Mouse (Mus musculus) testis, adult 10 weeks (tissue): Measurements from ENCODE around the gene Cldn20. TPM values are rescaled to one million over a fixed set of nuclear protein-coding genes. Genes with fewer than 3 reads are reported as not detected.

Experiments used
- polyA plus RNA-seq: library from polyadenylated mRNA; stranded (reverse); fragments of 350-450 nt; fragmentation: Illumina TruSeq; extraction: RNeasy Lipid Tissue Mini Kit (QIAGEN cat#74804); gene quantifications from one replicate; pipeline ENCODE4 v1.2.3, GENCODE M21; 2014; ENCODE audit warnings: low read depth, low replicate concordance

Cldn20 gene
- not detected for polyA plus RNA-seq

DNA sequence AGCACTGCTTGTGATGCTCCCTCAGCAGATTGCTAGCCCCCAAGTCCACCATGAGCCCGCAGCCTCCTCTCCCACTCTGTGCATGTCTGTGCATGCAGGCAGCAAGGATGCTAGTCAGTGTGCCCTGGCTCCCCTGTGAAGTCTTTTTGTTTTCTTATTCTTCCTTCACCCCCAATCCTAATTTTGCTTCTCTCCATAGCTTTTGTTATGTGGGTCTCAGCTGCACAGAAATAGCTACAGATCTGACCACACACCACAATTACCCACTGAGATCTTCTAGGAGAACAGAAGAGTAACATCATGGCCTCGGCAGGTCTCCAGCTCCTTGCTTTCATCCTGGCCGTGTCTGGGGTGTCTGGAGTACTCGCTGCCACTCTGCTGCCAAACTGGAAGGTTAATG lies at the start of gene Cldn20:
Cldn20 (plus strand) TSS at position 301 of the 400 bp plus-strand sequence.

DNA sequence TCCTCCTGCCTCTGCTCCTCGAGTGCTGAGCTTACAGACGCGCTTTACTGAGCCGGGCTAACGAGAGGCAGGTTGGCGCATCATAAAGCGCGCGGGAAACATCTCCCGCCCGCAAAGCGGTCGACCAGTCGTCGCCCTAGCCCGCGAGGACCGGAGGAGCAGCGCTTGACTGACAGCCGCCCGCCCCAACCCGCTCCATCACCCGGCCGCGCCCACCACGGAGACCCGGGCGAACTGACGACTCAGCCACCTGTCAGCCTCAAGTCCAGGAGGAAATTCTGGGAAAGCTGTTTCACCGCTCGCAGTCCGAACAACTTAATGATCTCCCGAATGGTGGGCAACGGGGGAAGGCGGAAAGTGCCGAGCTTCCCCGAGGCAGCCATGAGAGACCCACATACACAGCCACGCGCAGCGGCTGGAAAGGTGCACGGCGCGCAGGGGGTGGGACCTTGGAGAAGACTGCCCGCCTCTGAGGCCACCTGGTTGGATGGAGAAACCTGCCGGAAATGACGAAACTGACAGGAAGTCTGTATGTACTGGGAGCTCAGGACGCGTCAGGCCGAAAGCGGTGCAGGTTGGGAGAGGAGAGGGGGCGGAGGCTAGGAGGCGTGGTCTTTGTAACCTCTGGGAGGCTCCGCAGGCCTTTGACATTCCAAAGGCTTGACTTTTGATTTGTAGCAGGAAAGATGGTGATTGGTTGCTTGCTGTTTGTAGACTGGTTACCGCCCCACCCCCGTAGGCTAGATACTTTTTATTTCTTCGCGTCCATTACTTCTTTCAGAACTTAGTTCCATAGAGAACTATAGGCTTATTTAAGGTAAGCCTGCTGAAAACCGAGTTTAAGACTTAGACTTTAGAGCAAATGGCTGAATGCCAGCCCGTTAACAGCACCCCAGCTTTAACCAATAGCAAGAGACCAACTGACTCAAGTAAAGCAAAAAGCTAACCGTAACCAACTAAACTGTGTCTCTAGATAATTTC lies 25.3 kb downstream of the Cldn20 start, which contains the start of gene Tfb1m:
Tfb1m (minus strand) TSS at position 451 of the 981 bp plus-strand sequence.

Other genes starting within 250 kb of the Cldn20 start
- gene Tiam2, start 206.0 kb upstream of the Cldn20 start, polyA plus RNA-seq: 1.3 TPM
- 96.4 TPM for gene Tfb1m, start 25.2 kb downstream of the Cldn20 start, polyA plus RNA-seq
- 2.0 TPM for gene Nox3, start 163.7 kb downstream of the Cldn20 start, polyA plus RNA-seq